Comparison of ENCODE assay signal across 10 mouse cellular contexts in the genomic region with DNA sequence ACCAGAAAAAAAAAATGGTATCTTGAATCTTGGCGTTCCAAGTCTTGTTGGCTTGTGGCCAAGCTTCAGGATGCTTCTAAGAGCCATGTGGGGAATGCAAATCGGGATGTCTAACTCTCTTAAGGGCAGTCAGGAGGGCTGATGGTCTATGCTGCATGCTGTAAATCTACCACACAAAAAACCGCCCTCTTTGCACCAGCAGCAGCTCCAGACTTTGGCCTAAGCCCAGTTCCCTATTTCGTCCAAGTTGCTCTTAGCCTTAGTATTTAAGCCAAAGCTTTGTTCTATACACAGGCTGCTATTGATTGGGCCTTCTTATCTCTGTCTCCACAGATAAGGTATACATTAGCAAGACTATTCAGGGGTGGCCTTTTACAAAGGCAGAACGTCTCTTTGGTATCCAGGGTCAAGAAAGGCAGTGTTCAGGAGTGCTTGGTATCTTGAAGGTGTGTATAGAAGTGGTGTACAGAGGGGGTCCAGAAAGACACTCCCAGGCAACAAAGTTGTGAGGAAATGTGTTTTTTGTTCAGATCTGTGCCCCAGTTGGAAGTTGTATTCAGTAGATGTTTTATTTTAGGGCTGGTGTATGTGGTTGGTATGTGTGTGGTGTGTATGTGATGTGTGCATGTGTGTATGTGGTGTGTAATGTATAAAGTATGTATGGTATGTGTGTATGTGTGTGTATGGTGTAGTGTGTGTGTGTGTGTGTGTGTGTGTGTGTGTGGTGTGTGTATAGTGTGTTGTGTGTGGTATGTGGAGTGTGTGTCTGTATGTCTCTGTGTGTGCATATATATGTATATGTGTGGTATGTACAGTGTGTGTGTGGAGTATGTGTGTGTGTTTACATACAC.
DNase-seq lines count a peak whose midpoint lies in the region; ATAC-seq lines count a peak whose summit lies in the region.
"Had no signal": no experiment of that assay in that cellular context is flagged by ENCODE, and none has a peak within 500 bp of the region (broad histone marks: within the 10 kb centered on the region; RNA-seq: fewer than 3 reads in every experiment).

No protein-coding gene starts in this region.

- H3K4me1 ChIP-seq in stomach, embryonic 14.5 days (ENCODE audit: control insufficient read depth, insufficient read depth, low read length), result peaks cover 11% of the 10 kb centered on the region; the same call in 1 of the 2 replicates
- H3K4me1 ChIP-seq: embryonic facial prominence, embryonic 12.5 days had no signal

- no peaks in the 10 kb centered on the region for H3K27me3 ChIP-seq in stomach, embryonic 14.5 days (ENCODE audit: control insufficient read depth, insufficient read depth, low read length)
- H3K27me3 ChIP-seq: embryonic facial prominence, embryonic 12.5 days had no signal

- no peaks in the 10 kb centered on the region for H3K36me3 ChIP-seq in stomach, embryonic 14.5 days (ENCODE audit: control insufficient read depth, insufficient read depth, low read length)
- H3K36me3 ChIP-seq: embryonic facial prominence, embryonic 12.5 days had no signal

- H3K9ac ChIP-seq in stomach, embryonic 14.5 days (replicated peaks; ENCODE audit: low read depth, low read length), result no peak overlapping the region
- H3K9ac ChIP-seq: embryonic facial prominence, embryonic 12.5 days; liver, embryonic 14.5 days had no signal

- H3K4me3 ChIP-seq in stomach, embryonic 14.5 days (ENCODE audit: low read depth, low read length), result no peak overlapping the region
- H3K4me3 ChIP-seq: embryonic facial prominence, embryonic 12.5 days had no signal

- no peak overlapping the region for H3K4me2 ChIP-seq in stomach, embryonic 14.5 days (replicated peaks; ENCODE audit: low read depth, low read length)
- H3K4me2 ChIP-seq: embryonic facial prominence, embryonic 12.5 days had no signal

- intact Hi-C loops in heart, postnatal 25 days (cut with DNase I), result loop anchor here (5.0 kb wide), 1 partner anchor 108 kb away; no protein-coding TSS in a partner anchor
- intact Hi-C loops in left cerebral cortex, postnatal 14 days (cut with DNase I), result loop anchor here (10.0 kb wide), 1 partner anchor 730 kb away; no protein-coding TSS in a partner anchor

- no peaks in the 10 kb centered on the region for H3K9me3 ChIP-seq in stomach, embryonic 14.5 days (ENCODE audit: control insufficient read depth, low read depth, low read length)
- H3K9me3 ChIP-seq: embryonic facial prominence, embryonic 12.5 days had no signal

- ATAC-seq in stomach, embryonic 14.5 days (ENCODE audit: insufficient number of reproducible peaks, insufficient read depth, low FRiP score, low read depth), result peak; percentile 76

- WGBS in stomach, embryonic 14.5 days, result 22% methylated on average over 5 of the region's 5 CpGs

- H3K27ac ChIP-seq in stomach, embryonic 14.5 days (ENCODE audit: low read length), result peak overlapping the region; percentile 73; the same call in 1 of the 2 replicates
- H3K27ac ChIP-seq: embryonic facial prominence, embryonic 12.5 days; liver, embryonic 14.5 days had no signal

- DNase-seq in heart, adult 11 months, result peak; percentile 86
- DNase-seq in heart, postnatal 25 days (ENCODE audit: low spot score), result no peak
- peak; percentile 66 for DNase-seq in NIH3T3 (ENCODE audit: low read depth)
- DNase-seq in frontal cortex, postnatal 36 days (ENCODE audit: low spot score in 2 of 2), result peak; percentile 47 to 78
- DNase-seq in left cerebral cortex, postnatal 14 days (ENCODE audit: low spot score in 2 of 2), result peak; percentile 68 to 77
- DNase-seq in cerebellum, adult 9-10 months, result no peak
- DNase-seq in thymus, postnatal 10 days (ENCODE audit: low spot score in 2 of 2), result no peak

Comparison
In these comparisons a context has a peak if more than half of its experiments do, and no peak if none do; other contexts are left out.
1. DNase-seq: peak in heart, adult 11 months (single experiment), NIH3T3 (single experiment), frontal cortex, postnatal 36 days (2 of 2) and left cerebral cortex, postnatal 14 days (2 of 2); none in heart, postnatal 25 days (single experiment), cerebellum, adult 9-10 months (single experiment) and thymus, postnatal 10 days (0 of 2).